Mouse (Mus musculus) hindbrain, embryonic 13.5 days (tissue): ENCODE data around the gene Efcab11. TPM values are rescaled to one million over a fixed set of nuclear protein-coding genes. Genes with fewer than 3 reads are reported as not detected.

ENCODE experiments used
- ATAC-seq: fragments of 200-750 bp; cut with Nextera tagmentation; 2 replicates; pipeline ENCODE4 v1.8.0; 2017; ENCODE audit warnings: moderate TSS enrichment; ENCODE audit not compliant: low FRiP score
- H3K27ac ChIP-seq: fragments of 300-500 bp; sonication (generic); 2 replicates; pipeline ENCODE4 v1.5.1; 2015; ENCODE audit warnings: inconsistent platforms, mild to moderate bottlenecking, moderate library complexity
- H3K27me3 ChIP-seq: fragments of 300-500 bp; sonication (generic); 2 replicates; pipeline ENCODE4 v1.6.1; 2015; ENCODE audit warnings: mild to moderate bottlenecking, inconsistent platforms
- H3K36me3 ChIP-seq: fragments of 300-500 bp; sonication (generic); 2 replicates; pipeline ENCODE4 v1.6.1; 2015; ENCODE audit warnings: mild to moderate bottlenecking, inconsistent platforms
- H3K4me1 ChIP-seq: fragments of 300-500 bp; sonication (generic); replicated peaks from 2 replicates; pipeline ENCODE4 v1.6.1; 2015; ENCODE audit warnings: inconsistent platforms
- H3K4me2 ChIP-seq: fragments of 300-500 bp; sonication (generic); 2 replicates; pipeline ENCODE4 v1.6.1; 2015; ENCODE audit warnings: inconsistent platforms, mild to moderate bottlenecking, moderate library complexity
- H3K4me3 ChIP-seq: fragments of 300-500 bp; sonication (generic); 2 replicates; pipeline ENCODE4 v1.5.1; 2015; ENCODE audit warnings: mild to moderate bottlenecking, inconsistent platforms
- H3K9ac ChIP-seq: fragments of 300-500 bp; sonication (generic); 2 replicates; pipeline ENCODE4 v1.6.1; 2015; ENCODE audit warnings: mild to moderate bottlenecking, inconsistent platforms
- H3K9me3 ChIP-seq: fragments of 300-500 bp; sonication (generic); 2 replicates; pipeline ENCODE4 v1.6.1; 2016; ENCODE audit warnings: inconsistent platforms
- WGBS: fragments of 180-500 bp; shearing (Covaris S2); methylation state at CpG from one replicate; pipeline ENCODE4 v1.1.7; 2015; 5-methylcytosine and 5-hydroxymethylcytosine counted together
- polyA plus RNA-seq: library from polyadenylated mRNA; unstranded; fragments of >200 nt; fragmentation: Nextera tagmentation; extraction: Ambion mirVana; gene quantifications from 2 replicates; pipeline ENCODE4 v1.2.1, GENCODE M21; 2015

The Efcab11 gene
- polyA plus RNA-seq, 1 experiment from 2014 or later = 5.7 TPM

- Histone ChIP-seq H3K4me1 (no peaks in the 10 kb centered on the region), H3K9ac (no peak overlapping the region), H3K27me3 (no peaks in the 10 kb centered on the region), H3K4me2 (no peak overlapping the region), H3K9me3 (no peaks in the 10 kb centered on the region), H3K36me3 (no peaks in the 10 kb centered on the region), H3K4me3 (no peak overlapping the region), H3K27ac (no peak overlapping the region)
- no peak for ATAC-seq
- 70% methylated on average over 5 of the region's 5 CpGs for WGBS
Measured at GRCm38 (mm10) chr12:99789283-99789960, 94.8 kb downstream of the Efcab11 start.

- no peaks in the 10 kb centered on the region for H3K27me3 ChIP-seq
- no peaks in the 10 kb centered on the region for H3K36me3 ChIP-seq
- WGBS = 93% methylated on average over 5 of the region's 5 CpGs
- H3K27ac ChIP-seq = no peak overlapping the region
- no peaks in the 10 kb centered on the region for H3K9me3 ChIP-seq
- H3K4me2 ChIP-seq = no peak overlapping the region
- ATAC-seq = no peak
- no peak overlapping the region for H3K4me3 ChIP-seq
- H3K4me1 ChIP-seq = 0 out of 2 replicates have a peak, but pooled peaks cover 3% of the 10 kb centered on the region
- no peak overlapping the region for H3K9ac ChIP-seq
Measured at GRCm38 (mm10) chr12:99781774-99782173, 102.5 kb downstream of the Efcab11 start.

- 86% methylated on average over 3 of the region's 3 CpGs for WGBS
Measured at GRCm38 (mm10) chr12:99780396-99780795, 103.8 kb downstream of the Efcab11 start.

DNA sequence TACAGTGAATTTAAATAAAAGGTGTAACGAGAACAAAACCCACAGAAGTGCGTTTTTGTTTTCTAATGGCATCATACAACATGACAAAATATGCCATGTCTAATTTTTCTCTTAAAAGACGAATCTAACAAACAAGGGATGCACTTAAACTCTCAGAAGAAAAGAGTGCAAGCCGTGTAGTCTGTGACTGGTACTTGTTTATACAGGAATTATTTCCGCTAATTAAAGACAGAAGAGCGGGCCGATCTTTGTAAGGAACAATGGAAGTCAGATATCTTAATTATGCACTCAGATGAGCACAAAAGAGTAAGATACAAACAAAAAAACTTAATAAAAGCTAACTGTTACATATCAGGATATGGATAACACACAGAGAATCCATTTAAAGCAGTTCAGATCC lies 104.3 kb downstream of the Efcab11 start:
- no peak overlapping the region for H3K4me2 ChIP-seq
- no peaks in the 10 kb centered on the region for H3K27me3 ChIP-seq
- H3K4me1 ChIP-seq = 0 out of 2 replicates have a peak, but pooled peaks cover 9% of the 10 kb centered on the region
- ATAC-seq = no peak
- H3K36me3 ChIP-seq = no peaks in the 10 kb centered on the region
- 56% methylated on average over 7 of the region's 7 CpGs for WGBS
- H3K9ac ChIP-seq = no peak overlapping the region
- H3K9me3 ChIP-seq = no peaks in the 10 kb centered on the region
- H3K4me3 ChIP-seq = no peak overlapping the region
- no peak overlapping the region for H3K27ac ChIP-seq

More at GRCm38 (mm10) chr12:99780396-99780795, 103.8 kb downstream of the Efcab11 start:
- H3K4me3 ChIP-seq = no peak overlapping the region
- no peak overlapping the region for H3K4me2 ChIP-seq
- no peak for ATAC-seq
- no peaks in the 10 kb centered on the region for H3K27me3 ChIP-seq
- no peak overlapping the region for H3K9ac ChIP-seq
- no peak overlapping the region for H3K27ac ChIP-seq
- no peaks in the 10 kb centered on the region for H3K9me3 ChIP-seq
- H3K4me1 ChIP-seq = 0 out of 2 replicates have a peak, but pooled peaks cover 9% of the 10 kb centered on the region
- H3K36me3 ChIP-seq = no peaks in the 10 kb centered on the region

DNA sequence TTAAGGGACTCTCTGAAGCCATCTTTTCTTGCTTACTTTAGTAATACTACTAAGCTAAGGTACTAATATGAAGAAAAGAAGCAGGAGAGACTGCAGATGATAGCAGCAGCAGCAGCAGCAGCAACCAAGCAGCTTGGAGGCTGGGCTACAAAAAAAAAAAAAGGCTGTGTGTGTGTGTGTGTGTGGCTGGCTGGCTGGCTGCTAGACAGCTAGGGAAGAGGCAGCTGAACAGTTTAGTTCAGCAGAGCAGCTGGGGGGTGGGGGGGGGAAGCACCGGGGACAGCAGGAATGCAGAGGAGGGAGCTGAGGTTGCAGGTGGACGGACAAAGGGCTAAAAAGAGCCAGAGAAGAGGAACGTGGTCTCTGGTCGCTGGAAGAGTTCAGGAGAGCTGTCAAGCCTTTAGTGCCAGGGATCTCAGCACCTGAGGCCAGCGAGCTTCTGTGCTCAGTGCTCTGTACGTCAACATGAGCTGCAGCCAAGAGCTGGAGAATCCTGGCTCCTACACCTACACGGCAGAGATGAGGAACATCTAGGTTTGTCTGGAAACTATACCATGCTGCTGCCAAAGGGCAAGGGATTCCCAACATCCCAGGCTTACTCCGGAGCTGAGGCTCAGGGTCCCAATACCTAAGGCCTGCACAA lies 107.6 kb downstream of the Efcab11 start:
- Histone ChIP-seq H3K9me3 (no peaks in the 10 kb centered on the region), H3K36me3 (no peaks in the 10 kb centered on the region), H3K4me3 (no peak overlapping the region), H3K4me1 (0 out of 2 replicates have a peak, but pooled peaks cover 9% of the 10 kb centered on the region), H3K27me3 (no peaks in the 10 kb centered on the region), H3K9ac (no peak overlapping the region), H3K27ac (no peak overlapping the region), H3K4me2 (no peak overlapping the region)
- no peak for ATAC-seq
- 54% methylated on average over 8 of the region's 8 CpGs for WGBS

DNA sequence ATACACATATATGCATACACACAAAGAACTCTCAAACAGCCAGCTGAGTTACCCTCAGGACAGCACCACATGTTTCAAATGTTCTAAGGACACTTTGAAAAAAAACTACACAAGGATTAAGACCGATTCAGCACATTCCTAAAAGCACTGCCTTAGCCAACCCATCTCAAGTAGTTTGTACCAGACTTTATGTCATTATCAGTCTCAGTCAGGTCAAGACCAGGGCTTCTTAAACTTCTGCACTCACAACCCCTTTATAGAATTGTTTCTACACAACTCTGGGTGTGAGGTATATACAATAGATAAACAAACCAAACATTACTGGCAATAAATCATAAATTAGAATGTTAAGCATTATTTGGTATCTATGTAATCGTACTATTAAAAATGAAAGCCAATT lies 109.4 kb downstream of the Efcab11 start:
- Histone ChIP-seq H3K27ac (no peak overlapping the region), H3K36me3 (no peaks in the 10 kb centered on the region), H3K9ac (no peak overlapping the region), H3K4me3 (no peak overlapping the region), H3K9me3 (no peaks in the 10 kb centered on the region), H3K4me1 (0 out of 2 replicates have a peak, but pooled peaks cover 9% of the 10 kb centered on the region), H3K4me2 (no peak overlapping the region), H3K27me3 (no peaks in the 10 kb centered on the region)
- no peak for ATAC-seq
- 88% methylated on average over 2 of the region's 2 CpGs for WGBS

- H3K9me3 ChIP-seq = no peaks in the 10 kb centered on the region
- no peak overlapping the region for H3K27ac ChIP-seq
- 0 out of 2 replicates have a peak, but pooled peaks cover 9% of the 10 kb centered on the region for H3K4me1 ChIP-seq
- no peak overlapping the region for H3K4me3 ChIP-seq
- no peak for ATAC-seq
- no peaks in the 10 kb centered on the region for H3K36me3 ChIP-seq
- H3K9ac ChIP-seq = no peak overlapping the region
- 61% methylated on average over 5 of the region's 5 CpGs for WGBS
- no peaks in the 10 kb centered on the region for H3K27me3 ChIP-seq
- no peak overlapping the region for H3K4me2 ChIP-seq
Measured at GRCm38 (mm10) chr12:99773636-99774193, 110.5 kb downstream of the Efcab11 start.

DNA sequence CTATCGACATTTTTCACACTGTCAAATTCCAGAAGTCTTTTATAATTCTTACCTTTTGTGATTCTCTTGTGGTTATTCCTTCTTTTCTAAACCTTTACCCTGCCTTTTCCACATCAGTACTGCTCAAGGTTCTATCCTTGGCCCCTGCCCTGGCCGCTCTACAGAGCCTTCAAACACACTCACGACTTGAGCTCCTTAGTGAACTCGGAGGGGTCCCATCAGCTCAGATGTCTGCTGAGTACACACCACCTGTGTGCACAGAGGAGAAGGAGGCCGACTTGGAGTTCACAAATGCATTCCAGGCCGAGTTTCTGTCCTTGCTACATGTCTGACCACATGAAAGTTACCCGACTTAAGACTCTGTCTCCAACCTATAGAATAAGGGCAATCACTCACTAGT lies 113.2 kb downstream of the Efcab11 start:
- no peaks in the 10 kb centered on the region for H3K27me3 ChIP-seq
- H3K4me3 ChIP-seq = no peak overlapping the region
- H3K4me2 ChIP-seq = no peak overlapping the region
- H3K9ac ChIP-seq = no peak overlapping the region
- no peaks in the 10 kb centered on the region for H3K9me3 ChIP-seq
- H3K27ac ChIP-seq = no peak overlapping the region
- ATAC-seq = no peak
- 83% methylated on average over 7 of the region's 7 CpGs for WGBS
- H3K36me3 ChIP-seq = no peaks in the 10 kb centered on the region
- no peaks in the 10 kb centered on the region for H3K4me1 ChIP-seq

DNA sequence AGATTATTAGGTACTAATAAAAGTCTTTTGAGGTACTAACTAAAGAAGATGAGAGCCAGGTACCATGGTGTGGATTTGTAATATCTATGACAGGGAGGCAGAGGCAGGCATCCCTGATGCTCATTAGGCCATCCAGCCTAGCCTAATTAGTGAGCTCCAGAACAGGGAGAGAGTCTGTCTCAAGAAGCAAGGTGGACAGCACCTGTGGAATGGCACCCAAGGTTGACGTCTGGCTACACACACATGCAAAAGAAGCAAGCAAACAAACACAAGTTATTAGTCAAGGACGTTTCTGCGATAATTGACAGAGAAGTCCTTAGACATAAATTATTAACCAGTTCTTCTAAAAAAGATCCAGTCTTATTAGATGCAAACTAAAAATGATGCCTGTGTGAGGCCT lies 114.6 kb downstream of the Efcab11 start:
- Histone ChIP-seq H3K27ac (no peak overlapping the region), H3K27me3 (no peaks in the 10 kb centered on the region), H3K9ac (no peak overlapping the region), H3K36me3 (no peaks in the 10 kb centered on the region), H3K9me3 (no peaks in the 10 kb centered on the region), H3K4me2 (no peak overlapping the region), H3K4me3 (no peak overlapping the region), H3K4me1 (no peaks in the 10 kb centered on the region)
- no peak for ATAC-seq
- WGBS = 88% methylated on average over 3 of the region's 3 CpGs

DNA sequence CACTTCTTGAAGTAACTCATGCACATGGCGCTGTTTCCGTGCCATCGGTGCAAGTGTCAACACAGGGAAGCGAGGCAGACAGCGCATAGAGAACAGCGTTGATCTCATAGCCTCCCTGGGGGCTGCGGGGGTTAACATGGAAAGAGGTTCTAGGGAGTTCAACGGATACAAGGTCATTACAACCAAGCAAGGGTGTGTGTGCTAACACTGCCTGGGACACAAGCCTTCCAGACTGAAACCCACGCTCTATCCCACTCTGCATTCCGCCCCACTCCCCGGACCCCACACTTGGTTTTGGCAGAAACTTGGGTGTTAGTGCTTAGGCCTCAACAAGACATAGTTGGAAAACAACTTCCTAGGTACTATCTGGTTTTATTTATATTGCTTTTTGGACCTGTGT lies 116.5 kb downstream of the Efcab11 start:
- 91% methylated on average over 11 of the region's 11 CpGs for WGBS
- no peak for ATAC-seq

DNA sequence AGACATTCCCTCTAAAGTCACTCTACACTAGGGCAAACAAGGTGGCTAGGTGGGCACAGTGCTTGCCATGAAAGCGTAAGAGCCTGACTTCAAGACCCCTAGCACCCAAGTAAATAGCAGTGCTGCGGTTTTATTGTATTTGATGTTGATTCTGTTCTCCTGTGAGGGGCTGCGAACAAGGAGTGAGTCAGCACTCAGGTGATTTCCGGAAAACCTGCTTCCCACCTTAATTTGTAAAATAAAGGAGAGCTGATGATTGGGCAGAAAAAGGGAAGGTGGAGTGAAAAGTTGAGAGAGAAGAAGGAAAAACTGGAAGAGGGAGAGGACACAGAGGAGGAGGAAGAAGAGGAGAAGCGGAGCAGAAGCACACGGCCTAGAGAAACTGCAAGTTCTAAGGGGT lies 118.3 kb downstream of the Efcab11 start:
- 93% methylated on average over 6 of the region's 6 CpGs for WGBS
- ATAC-seq = no peak
- no peaks in the 10 kb centered on the region for H3K36me3 ChIP-seq

More for the DNA sequence above, 116.5 kb downstream of the Efcab11 start:
- H3K4me1 ChIP-seq = no peaks in the 10 kb centered on the region
- no peak overlapping the region for H3K9ac ChIP-seq
- H3K27me3 ChIP-seq = no peaks in the 10 kb centered on the region
- H3K9me3 ChIP-seq = no peaks in the 10 kb centered on the region
- H3K36me3 ChIP-seq = no peaks in the 10 kb centered on the region
- no peak overlapping the region for H3K4me3 ChIP-seq
- H3K27ac ChIP-seq = no peak overlapping the region
- H3K4me2 ChIP-seq = no peak overlapping the region

DNA sequence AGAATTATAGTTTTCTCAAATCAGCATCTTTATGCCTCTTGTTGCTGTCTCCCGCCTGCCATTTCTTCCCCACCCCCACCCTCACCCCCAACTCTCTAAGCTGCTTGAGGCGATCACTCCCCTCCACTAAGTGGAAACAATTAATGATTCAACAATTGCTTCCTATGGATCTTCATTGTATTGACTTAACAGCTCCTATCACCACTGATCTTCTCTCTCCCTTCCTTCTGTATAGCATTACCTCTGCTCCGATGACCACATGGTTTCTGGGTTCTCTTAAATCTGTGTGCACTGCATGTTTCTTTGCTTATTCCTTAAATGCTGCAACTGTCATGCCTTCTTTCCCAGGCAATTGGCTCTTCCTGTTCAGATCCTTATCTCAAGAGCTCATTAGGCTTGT lies 120.2 kb downstream of the Efcab11 start:
- Histone ChIP-seq H3K27me3 (no peaks in the 10 kb centered on the region), H3K27ac (no peak overlapping the region), H3K4me2 (no peak overlapping the region), H3K9me3 (no peaks in the 10 kb centered on the region), H3K9ac (no peak overlapping the region), H3K4me1 (no peaks in the 10 kb centered on the region), H3K4me3 (no peak overlapping the region), H3K36me3 (no peaks in the 10 kb centered on the region)
- no peak for ATAC-seq
- WGBS = 73% methylated on average over 3 of the region's 3 CpGs

More for the DNA sequence above, 118.3 kb downstream of the Efcab11 start:
- no peaks in the 10 kb centered on the region for H3K4me1 ChIP-seq
- no peak overlapping the region for H3K4me2 ChIP-seq
- H3K9ac ChIP-seq = no peak overlapping the region
- no peaks in the 10 kb centered on the region for H3K27me3 ChIP-seq
- no peak overlapping the region for H3K4me3 ChIP-seq
- H3K9me3 ChIP-seq = no peaks in the 10 kb centered on the region
- no peak overlapping the region for H3K27ac ChIP-seq
